Mouse (Mus musculus): ENCODE results near the gene Pitpnm2. TPM values are rescaled to one million over a fixed set of nuclear protein-coding genes. Genes with fewer than 3 reads are reported as not detected.

The Pitpnm2 gene
- total RNA-seq, 1 experiment from 2014 or later = 14.3 TPM

GRCm38 (mm10) chr5:124179411-124179810 lies 70.1 kb downstream of the Pitpnm2 start:
- ATAC-seq (replicated peaks in 1 of 2; ENCODE audit: insufficient read depth in 1 of 2, low FRiP score in 2 of 2, low TSS enrichment in 1 of 2, low read depth in 1 of 2, poor library complexity in 2 of 2, severe bottlenecking in 2 of 2) = no peak

- no peak for ATAC-seq (replicated peaks in 1 of 2; ENCODE audit: insufficient read depth in 1 of 2, low FRiP score in 2 of 2, low TSS enrichment in 1 of 2, low read depth in 1 of 2, poor library complexity in 2 of 2, severe bottlenecking in 2 of 2)
Observed at GRCm38 (mm10) chr5:124176726-124177132, 72.8 kb downstream of the Pitpnm2 start.

GRCm38 (mm10) chr5:124175138-124175537 lies 74.4 kb downstream of the Pitpnm2 start:
- ATAC-seq (replicated peaks in 1 of 2; ENCODE audit: insufficient read depth in 1 of 2, low FRiP score in 2 of 2, low TSS enrichment in 1 of 2, low read depth in 1 of 2, poor library complexity in 2 of 2, severe bottlenecking in 2 of 2) = no peak

GRCm38 (mm10) chr5:124173012-124173985 lies 76.3 kb downstream of the Pitpnm2 start:
- no peak for ATAC-seq (replicated peaks in 1 of 2; ENCODE audit: insufficient read depth in 1 of 2, low FRiP score in 2 of 2, low TSS enrichment in 1 of 2, low read depth in 1 of 2, poor library complexity in 2 of 2, severe bottlenecking in 2 of 2)

- ATAC-seq (replicated peaks in 1 of 2; ENCODE audit: insufficient read depth in 1 of 2, low FRiP score in 2 of 2, low TSS enrichment in 1 of 2, low read depth in 1 of 2, poor library complexity in 2 of 2, severe bottlenecking in 2 of 2) = no peak
Observed at GRCm38 (mm10) chr5:124172246-124172645, 77.3 kb downstream of the Pitpnm2 start.

- no peak for ATAC-seq (replicated peaks in 1 of 2; ENCODE audit: insufficient read depth in 1 of 2, low FRiP score in 2 of 2, low TSS enrichment in 1 of 2, low read depth in 1 of 2, poor library complexity in 2 of 2, severe bottlenecking in 2 of 2)
Observed at GRCm38 (mm10) chr5:124171781-124172180, 77.8 kb downstream of the Pitpnm2 start.

GRCm38 (mm10) chr5:124169224-124169621 lies 80.3 kb downstream of the Pitpnm2 start:
- ATAC-seq (replicated peaks in 1 of 2; ENCODE audit: insufficient read depth in 1 of 2, low FRiP score in 2 of 2, low TSS enrichment in 1 of 2, low read depth in 1 of 2, poor library complexity in 2 of 2, severe bottlenecking in 2 of 2) = no peak

GRCm38 (mm10) chr5:124168428-124169223 lies 80.9 kb downstream of the Pitpnm2 start:
- no peak for ATAC-seq (replicated peaks in 1 of 2; ENCODE audit: insufficient read depth in 1 of 2, low FRiP score in 2 of 2, low TSS enrichment in 1 of 2, low read depth in 1 of 2, poor library complexity in 2 of 2, severe bottlenecking in 2 of 2)

GRCm38 (mm10) chr5:124167621-124168020 lies 81.9 kb downstream of the Pitpnm2 start:
- ATAC-seq (replicated peaks in 1 of 2; ENCODE audit: insufficient read depth in 1 of 2, low FRiP score in 2 of 2, low TSS enrichment in 1 of 2, low read depth in 1 of 2, poor library complexity in 2 of 2, severe bottlenecking in 2 of 2) = no peak

GRCm38 (mm10) chr5:124166741-124167140 lies 82.8 kb downstream of the Pitpnm2 start:
- ATAC-seq (replicated peaks in 1 of 2; ENCODE audit: insufficient read depth in 1 of 2, low FRiP score in 2 of 2, low TSS enrichment in 1 of 2, low read depth in 1 of 2, poor library complexity in 2 of 2, severe bottlenecking in 2 of 2) = no peak

GRCm38 (mm10) chr5:124165622-124166570 lies 83.7 kb downstream of the Pitpnm2 start:
- ATAC-seq (replicated peaks in 1 of 2; ENCODE audit: insufficient read depth in 1 of 2, low FRiP score in 2 of 2, low TSS enrichment in 1 of 2, low read depth in 1 of 2, poor library complexity in 2 of 2, severe bottlenecking in 2 of 2) = peak; percentile 44 to 51

GRCm38 (mm10) chr5:124163445-124163844 lies 86.1 kb downstream of the Pitpnm2 start:
- ATAC-seq (replicated peaks in 1 of 2; ENCODE audit: insufficient read depth in 1 of 2, low FRiP score in 2 of 2, low TSS enrichment in 1 of 2, low read depth in 1 of 2, poor library complexity in 2 of 2, severe bottlenecking in 2 of 2) = no peak

GRCm38 (mm10) chr5:124162577-124162976 lies 87.0 kb downstream of the Pitpnm2 start:
- peak; percentile 45 to 58; a peak in 3 of 4 replicates for ATAC-seq (replicated peaks in 1 of 2; ENCODE audit: insufficient read depth in 1 of 2, low FRiP score in 2 of 2, low TSS enrichment in 1 of 2, low read depth in 1 of 2, poor library complexity in 2 of 2, severe bottlenecking in 2 of 2)

- ATAC-seq (replicated peaks in 1 of 2; ENCODE audit: insufficient read depth in 1 of 2, low FRiP score in 2 of 2, low TSS enrichment in 1 of 2, low read depth in 1 of 2, poor library complexity in 2 of 2, severe bottlenecking in 2 of 2) = no peak
Observed at GRCm38 (mm10) chr5:124161831-124162230, 87.7 kb downstream of the Pitpnm2 start.

- ATAC-seq (replicated peaks in 1 of 2; ENCODE audit: insufficient read depth in 1 of 2, low FRiP score in 2 of 2, low TSS enrichment in 1 of 2, low read depth in 1 of 2, poor library complexity in 2 of 2, severe bottlenecking in 2 of 2) = no peak
Observed at GRCm38 (mm10) chr5:124159453-124159852, 90.1 kb downstream of the Pitpnm2 start.

GRCm38 (mm10) chr5:124158305-124158704 lies 91.3 kb downstream of the Pitpnm2 start:
- ATAC-seq (replicated peaks in 1 of 2; ENCODE audit: insufficient read depth in 1 of 2, low FRiP score in 2 of 2, low TSS enrichment in 1 of 2, low read depth in 1 of 2, poor library complexity in 2 of 2, severe bottlenecking in 2 of 2) = no peak

- no peak for ATAC-seq (replicated peaks in 1 of 2; ENCODE audit: insufficient read depth in 1 of 2, low FRiP score in 2 of 2, low TSS enrichment in 1 of 2, low read depth in 1 of 2, poor library complexity in 2 of 2, severe bottlenecking in 2 of 2)
Observed at GRCm38 (mm10) chr5:124155943-124156342, 93.6 kb downstream of the Pitpnm2 start.
